Mouse (Mus musculus) spleen, adult 12 weeks (tissue): ENCODE results near the gene Med26.
A peak's percentile ranks its signal among the peaks of the same experiment; 100 is the strongest.

Experiments
- DNase-seq: peaks from one replicate; pipeline ENCODE4 v3.0.0; 2022; ENCODE audit warnings: low spot score

The Med26 gene

DNA sequence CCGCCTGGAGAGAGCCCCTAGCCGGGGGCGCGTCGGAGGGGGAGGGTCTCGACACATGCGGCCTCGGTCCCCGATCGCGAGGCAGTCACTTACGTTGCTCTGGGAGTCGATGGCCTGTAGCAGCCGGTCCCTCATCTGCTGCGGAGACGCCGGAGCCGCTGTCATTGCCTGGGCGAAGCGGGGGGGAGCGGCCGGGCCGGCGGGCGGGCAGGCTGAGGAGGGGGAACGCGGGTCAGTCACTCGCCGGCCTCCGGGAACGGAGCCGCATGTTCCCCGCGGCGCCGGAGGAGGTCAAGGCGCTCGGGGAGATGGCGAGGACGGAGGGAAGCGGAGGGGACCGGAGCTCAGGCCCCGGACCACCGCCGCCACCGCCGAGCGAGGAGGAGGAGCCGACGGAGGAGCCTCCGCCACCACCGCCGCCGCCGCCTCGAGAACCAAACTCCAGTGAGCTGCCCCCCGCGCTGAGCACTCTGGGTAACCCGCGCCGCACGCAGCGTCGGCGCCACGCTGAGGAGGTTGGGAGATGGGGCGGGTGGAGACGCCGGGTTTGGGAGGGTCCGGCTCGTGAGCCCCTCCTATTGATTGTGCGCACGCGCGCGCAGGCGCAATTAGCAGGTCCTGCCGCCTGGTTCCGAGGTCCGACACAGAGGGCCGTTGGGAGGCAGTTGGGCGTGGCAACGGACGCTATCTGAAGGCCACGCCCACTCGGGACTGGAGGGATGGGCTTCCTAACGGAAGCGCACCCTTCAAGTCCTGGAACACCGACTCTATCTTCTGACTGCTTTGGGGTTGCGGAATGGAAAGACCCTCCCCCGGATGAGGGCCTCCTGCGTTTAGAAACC, at the start of gene Med26:
Gene Med26 (minus strand): TSS at position 469 of the 842 bp plus-strand sequence.
- DNase-seq = peak; percentile 92

DNA sequence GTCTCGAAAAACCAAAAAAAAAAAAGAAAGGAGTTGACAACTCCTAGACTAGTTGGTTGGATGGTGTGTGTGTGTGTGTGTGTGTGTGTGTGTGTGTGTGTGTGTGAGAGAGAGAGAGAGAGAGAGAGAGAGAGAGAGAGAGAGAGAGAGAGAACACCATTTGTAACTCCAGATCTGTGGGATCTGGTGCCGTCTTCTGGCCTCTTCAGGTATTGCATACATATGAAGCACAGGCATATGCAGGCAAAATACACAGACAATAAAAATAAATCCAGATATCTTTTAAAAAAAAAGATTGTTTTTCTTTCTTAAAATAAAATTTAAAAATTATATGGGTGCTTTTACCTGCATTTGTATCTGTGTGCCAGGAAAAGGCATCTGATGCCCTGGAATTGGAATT, 42.1 kb upstream of the Med26 start:
- peak; percentile 24 for DNase-seq

DNA sequence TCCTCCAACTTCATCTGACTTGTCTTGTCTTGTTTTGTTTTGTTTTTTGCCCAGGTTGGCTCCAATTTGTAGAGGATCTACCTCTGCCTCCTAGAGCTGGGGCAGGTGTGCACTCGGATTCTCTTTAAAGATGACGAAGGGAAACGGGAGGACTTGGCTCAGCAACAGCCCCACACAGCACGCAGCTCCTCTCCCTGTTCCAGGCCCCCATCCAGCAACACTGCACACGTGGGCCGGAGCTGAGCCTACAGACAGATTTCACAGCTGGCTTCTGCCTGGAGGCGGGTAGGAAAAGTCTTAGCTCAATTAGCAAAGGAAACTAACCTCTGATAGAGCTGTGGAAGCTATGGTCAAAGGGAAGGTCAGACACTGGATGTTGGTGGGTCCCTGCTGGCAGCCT, 41.2 kb upstream of the Med26 start:
- DNase-seq = no peak

DNA sequence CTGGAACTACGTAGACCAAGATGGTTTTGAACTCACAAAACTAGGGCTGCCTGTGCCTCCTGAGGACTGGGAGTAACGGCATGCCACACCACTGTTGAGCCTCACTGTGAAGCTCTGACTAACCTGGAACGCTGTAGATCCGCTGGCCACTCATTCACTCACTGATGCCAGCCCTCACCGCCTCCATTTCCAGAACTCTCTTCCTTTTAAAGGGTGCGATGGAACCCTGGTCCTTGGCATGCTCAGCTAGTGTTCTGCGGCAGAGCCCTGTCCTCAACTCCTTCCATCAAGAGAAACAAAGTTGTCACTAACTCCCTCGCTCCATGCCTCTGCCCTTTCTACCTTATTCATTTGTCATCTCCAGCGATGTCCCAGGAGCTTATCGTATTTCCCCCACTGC, 40.8 kb upstream of the Med26 start:
- no peak for DNase-seq

DNA sequence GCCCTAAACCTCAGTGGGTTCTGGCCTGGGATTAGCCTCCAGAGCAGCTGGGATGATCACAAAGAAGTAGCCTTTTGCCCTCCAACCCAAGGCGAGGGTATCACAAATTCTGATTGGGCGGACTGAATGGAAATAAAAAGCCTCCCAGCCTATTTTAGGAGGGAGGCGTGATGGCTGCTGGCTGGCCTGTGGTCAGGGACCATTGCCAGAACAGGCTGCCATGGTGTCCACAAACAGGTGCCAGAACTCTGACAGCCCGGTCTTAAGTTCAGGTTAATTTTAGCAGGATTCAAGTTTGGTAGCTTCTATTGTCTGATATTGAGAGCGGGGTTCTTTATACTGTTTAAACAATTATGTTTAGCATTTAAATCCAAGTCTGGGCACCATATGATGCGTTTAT, 39.7 kb upstream of the Med26 start:
- DNase-seq = no peak

DNA sequence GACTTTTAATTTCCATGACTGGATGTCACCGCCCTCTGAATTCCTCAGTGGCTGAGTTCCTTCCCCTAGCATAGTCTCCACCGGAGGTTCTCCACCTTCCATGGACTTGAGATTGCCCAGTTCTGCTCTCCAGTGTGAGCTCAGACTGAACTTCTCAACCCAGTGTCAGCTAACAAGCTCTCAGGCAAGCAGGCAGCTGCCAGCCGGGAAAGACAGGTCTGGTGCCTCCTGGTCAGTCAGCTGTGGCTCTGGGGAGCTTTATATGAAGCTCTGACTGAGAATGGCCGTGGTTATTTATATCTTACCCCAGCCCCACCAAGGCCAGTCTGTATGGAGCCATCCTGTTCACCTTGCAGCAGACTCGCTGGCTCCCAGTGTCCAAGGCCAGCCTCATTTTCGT, 36.3 kb upstream of the Med26 start:
- DNase-seq = no peak

DNA sequence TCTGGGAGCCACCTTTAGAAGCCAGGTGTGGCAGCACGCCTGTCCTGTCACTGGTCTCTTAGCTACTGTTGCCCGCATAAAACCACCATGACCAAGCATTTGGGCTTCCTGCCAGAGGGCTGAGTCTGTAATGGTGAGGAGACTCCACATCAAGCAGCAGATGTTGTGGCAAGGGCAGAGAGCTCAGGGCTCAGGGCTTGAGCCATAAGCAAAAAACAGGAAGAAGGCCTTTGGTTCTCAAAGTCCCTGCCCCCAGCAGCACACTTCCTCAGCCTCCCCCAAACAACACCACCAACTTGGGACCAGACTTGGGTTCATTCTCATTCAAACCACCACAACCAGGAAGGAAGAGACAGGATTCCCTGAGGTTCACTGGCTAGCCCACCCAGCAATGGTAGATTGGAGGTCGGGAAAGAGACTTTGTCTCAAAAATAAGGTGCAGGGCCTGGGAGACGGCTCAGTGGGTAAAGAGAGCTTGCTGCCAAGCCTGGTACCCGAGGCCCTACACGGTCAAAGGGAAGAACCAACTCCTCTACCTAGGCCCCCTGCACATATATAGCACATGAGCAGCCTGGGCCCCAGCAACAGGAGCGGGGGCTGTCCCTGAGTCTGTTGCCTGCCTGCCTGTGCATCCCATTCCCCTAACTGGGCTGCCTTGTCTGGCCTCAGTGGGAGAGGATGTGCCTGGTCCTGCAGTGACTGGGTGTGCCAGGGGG, 35.1 kb upstream of the Med26 start:
- DNase-seq = no peak

DNA sequence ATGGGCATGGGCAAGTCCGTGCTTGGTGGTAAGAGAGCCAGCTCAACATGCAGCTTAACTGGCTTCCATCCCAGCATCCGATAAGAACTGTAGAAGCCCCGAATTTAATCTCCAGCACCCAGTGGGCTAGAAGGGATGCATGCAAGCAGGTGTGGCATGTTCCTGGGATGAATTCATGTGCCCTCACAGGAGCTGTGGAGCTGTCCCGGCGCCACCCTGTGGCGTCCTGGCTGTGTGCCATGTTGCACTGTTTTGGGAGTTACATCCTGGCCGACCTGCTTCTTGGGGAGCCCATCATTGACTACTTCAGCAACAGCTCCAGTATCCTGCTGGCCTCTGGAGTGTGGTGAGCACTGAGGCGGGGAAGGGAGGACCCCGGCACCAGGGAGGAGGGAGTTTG, 31.3 kb upstream of the Med26 start:
- DNase-seq = no peak

DNA sequence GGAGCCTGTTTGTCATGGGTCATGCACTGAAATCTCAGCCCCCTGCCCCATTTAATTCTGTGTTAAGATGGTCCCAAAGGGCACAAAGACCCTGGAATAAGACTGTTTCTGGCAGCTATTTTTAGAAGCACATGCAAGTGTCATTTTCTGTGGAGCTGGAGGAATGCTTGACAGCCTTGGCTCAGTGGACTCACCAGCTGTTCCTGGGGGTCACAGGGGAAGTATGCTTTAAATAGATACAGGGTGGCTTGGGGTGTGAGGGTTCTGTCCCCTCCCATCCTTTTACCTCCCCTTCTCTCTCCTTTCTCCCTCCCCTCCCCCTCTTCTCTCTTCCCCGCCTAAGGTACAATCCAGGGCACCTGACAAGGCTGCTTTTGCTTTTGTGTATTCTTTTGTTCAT, 29.9 kb upstream of the Med26 start:
- no peak for DNase-seq

DNA sequence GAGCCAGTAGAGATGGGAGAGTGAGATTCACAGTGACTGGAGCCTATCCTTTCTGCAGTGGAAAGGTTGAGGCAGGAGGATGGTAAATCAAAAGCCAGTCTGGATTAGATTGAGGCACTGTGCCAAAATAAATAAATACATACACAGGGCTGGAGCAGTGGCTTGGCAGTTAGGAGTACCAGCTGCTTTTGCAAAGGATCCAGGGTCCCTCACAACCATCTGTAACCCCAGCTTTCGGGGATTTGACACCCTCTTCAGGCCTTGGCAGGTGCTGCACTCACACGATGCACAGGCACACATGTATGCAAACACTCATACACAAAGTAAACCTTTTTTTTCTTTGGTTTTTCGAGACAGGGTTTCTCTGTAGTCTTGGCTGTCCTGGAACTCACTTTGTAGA, 29.2 kb upstream of the Med26 start:
- no peak for DNase-seq

DNA sequence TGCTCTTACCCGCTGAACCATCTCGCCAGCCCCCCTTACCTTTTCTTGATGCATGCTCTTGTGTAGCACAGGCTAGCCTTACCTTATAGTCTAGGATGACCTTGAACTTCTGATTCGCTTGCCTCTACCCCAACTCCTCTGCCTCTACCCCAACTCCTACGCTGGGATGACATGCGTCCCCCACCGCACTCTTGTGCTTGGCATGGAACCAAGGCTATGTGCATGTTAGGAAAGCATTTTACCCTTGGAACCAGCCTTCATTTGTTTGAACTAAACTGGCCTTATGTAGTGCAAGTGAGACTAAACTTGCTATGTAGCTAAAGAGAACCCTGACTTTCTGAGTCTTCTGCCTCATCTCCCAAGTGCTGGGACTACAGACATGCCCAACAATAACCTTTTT, 27.8 kb upstream of the Med26 start:
- DNase-seq = no peak

DNA sequence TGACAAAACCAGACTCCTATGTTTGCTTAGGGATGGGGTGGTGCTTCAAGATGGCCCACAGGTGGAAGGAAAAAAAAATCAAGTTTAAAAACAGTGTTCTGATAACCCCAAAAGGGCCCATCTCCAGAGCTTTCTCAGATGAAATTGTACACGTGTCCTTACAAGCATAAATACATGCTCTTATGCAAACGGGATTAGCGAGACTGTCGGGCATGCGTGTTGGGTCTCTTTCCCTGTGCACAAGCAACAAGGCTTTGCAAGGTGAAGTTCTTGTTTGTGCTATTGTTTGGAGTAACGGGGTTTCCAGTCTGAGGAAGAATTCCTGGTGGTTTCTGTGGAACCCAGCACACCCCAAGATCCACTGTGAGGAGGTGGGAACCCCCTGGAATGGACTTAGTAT, 25.4 kb upstream of the Med26 start:
- DNase-seq = no peak

DNA sequence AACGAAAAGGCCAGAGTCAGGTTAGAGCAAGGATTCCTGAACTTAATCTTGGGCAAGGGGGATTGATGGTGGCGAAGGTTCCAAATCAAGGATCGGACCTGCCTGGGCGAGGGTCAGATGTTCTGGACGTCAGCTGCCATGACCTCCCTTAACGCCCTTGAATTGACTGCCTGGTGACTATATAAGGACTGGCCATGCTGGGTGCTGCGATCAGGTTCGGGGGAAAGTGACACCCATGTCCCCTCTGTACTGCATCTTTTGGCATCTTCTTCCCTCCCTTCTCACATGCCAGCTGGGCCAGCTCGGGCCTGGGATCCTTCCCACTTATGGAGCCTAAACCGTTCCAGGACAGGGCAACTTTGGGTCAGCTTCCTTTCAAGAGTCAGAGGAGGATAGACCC, 24.4 kb upstream of the Med26 start:
- no peak for DNase-seq

DNA sequence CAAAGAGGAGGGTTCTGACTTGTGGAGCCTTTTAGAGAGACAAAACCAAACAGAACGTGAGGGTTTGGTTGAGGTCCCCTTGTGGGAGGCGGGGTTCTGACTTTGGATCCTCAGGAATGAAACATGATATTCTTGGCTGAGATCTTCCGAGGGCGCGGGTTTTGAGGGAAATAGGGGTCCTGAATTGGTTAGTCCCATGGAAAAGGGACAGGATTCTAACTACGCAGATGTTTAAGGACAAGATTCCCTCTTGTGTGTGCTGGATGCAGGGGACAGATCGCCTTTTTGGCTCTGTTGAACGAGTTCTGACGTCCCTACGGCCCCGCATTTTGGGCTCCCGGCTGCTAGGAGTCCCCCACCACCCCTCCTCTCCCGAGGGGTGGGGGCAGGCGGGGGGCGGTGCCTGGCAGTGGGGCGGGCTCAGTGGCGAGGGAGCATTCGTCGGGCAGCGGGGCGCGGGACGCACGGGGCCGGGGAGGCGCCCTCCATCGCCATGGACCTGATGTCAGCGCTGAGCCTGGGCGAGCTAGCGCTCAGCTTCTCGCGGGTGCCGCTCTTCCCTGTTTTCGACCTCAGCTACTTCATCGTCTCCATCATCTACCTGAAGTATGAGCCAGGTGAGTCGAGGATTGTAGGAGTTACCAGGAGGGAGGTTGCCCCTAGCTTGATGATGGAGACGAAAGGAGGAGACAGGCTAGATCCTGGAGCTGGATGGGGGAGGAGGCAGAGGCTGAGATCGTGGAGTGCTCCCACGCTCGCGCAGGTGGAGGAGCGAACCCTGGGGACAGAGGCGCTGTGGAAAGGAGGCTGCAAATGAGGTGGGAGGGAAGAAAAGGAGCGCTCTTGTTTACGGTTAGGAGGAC, 23.8 kb upstream of the Med26 start, which contains the start of gene Tmem38a:
Gene Tmem38a (plus strand): TSS at position 445 of the 863 bp plus-strand sequence.
- peak; percentile 37 for DNase-seq

DNA sequence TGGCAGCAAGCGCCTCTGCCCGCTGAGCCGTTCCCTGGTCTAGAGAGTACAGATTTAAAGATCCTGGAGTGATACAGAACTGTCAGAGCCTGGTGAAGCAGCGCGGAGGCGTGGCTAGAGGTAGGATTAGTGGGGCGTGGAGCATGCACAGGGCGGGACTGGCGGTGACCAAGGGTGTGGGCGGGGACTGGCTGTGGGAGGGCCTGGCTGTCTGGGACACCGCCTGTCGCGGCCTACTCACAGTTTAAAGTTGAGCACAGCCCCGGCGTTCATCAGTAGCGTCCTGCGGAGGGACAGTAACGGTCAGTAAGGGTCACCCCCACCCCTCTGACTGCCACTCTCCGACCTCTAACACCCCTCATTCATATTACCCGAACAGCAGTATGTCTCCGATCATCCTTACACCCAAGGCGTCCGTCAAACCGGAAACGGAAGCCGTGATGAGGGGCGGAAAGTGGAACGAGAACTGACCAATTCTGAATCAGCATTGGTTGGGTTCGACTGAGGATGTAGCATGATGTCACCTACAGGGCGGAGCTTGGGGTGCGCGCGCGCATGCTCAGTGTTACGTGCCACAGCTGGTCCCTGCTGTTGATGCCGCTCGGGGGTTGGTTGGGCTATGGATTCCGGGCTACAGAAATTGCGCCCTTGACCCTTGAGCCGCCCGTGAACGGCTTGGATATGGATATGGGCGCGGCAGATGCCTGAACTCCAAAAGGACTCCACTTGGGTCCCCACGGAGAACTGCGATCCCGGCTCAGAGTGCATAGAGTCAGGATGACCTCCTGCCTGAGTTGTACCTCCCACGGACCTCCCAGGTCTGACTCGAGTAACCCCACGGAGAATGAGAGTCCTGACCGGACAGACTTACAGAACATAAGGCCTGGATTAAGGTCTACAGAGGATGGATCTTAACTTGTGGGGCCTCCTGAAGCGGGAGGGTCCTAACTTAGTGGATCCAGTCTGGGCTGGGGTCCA, 22.9 kb upstream of the Med26 start, which contains the start of gene Smim7:
Gene Smim7 (minus strand): TSS at position 456 of the 978 bp plus-strand sequence.
- DNase-seq = peak; percentile 96

DNA sequence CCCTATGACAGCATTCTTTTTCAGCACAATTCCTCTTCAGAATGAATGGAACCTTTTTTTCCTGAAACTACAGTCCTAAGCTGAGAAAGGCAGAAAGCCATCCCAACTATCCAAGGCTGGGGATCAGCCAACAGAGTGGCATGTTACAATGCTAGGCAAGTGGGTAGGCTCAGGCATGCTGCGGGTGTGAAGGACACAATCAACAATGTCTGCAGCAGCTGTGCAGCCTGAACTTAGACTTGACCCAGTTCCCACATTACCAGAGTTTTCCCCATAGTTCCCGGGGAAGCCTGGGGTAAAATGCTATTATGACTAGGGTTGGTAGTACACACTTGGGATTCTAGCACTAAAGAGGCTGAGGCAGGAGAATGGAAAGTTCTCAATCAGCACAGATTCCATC, 17.9 kb upstream of the Med26 start:
- DNase-seq = no peak

DNA sequence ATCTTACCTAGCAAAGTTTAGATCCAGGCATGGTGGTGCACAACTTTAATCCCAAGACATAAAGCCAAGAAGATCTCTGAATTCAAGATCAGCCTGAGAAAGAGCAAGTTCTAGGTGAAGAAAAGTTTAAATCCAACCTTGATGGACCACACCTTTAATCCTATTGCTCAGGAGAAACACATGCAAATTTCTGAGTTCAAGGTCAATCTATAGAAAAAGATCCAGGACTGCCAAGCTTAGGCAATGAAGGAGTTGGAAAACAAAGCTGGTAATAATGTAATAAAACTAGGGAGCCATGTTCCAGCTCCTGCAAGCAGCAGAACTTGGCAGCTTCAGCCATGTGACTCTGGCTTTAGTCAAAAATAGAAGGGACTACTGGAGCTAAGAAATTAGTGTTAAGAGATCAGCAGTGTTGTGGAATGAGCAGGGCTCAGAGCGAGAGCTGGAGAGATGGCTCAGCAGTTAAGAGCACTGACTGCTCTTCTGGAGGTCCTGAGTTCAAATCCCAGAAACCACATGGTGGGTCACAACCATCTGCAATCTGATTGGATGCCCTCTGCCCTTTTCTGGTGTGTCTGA, 13.1 kb upstream of the Med26 start:
- no peak for DNase-seq

DNA sequence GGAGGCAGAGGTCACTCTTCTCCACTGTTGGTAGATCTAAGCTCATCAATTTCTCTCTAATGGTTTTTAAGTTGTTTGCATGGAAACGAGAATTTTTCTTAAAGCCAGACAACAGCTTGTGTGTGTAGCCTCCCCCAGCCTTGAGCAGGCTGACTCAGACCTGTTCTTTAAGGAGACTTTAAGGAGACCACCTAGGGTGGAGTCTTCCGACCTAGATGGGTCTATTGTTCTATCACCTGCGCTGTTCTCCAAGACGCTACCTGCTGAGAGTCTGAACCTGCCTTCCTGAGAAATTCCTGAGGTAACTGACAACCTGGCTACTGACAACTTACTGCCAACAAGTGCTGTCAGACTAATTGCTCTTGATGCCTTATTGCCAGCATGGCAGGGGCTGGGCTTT, 7.7 kb upstream of the Med26 start:
- no peak for DNase-seq

DNA sequence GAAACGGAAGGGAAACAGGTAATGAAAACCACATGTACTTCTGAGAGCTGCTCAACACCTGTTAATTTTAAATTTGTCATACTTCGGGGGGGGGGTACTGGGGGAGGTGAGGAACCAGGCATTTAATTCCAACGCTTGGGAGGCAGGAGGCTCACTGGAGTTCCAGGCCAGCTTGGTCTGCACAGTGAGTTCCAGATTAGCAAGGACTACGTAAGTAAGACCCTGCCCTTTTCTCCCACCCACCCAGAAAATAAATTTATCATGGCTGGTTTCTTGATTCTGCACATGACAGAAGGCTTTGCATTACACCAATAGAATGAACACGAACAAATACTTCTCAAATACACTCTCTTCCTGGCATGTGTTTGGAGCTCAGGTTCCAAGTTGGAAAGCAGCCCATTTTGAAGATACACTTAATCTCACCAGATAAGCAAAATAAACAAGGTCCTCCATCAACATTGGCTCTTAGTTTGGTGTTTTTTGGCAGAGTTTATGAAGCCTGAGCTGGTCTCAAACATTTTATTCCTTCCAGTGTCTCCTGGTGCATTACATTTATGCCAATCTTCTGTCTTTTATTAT, 1.3 kb upstream of the Med26 start:
- DNase-seq = no peak

DNA sequence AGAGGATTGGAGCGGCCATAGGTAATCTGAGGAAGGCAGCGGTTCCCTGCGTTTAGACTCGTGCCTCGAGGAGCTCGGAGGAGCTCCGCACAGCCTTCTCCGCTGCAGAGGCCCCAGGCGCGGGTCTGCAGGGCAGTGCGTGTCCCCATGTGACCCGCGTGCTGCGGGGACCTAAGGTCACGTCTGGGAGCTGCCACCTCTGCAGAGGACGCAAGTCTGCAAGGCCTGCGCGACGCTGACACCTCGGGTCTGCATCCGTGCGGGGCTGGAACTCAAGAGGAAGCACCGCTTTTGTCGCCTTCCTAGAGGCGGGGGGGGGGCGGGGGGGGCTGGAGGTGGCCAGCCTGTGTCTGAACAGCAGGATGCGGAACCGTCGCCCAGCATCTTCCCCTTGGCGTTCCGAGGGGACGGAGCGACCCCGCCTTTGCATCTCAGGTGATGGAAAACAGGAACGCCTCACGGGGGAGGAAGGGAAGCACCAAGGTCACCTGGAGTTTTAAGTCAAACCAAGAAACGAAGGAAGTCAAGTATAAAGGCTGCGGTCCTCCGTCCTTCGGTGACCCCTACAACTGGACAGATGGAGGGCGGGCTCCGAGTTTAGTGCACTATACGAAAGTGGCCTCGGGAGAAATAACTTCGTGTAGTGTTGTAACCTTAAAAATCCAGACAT, 709 bp upstream of the Med26 start:
- DNase-seq = no peak
